Mouse (Mus musculus): ENCODE results near the gene Gm3238.
"Not testable (repeated sequence)": the region's sequence is repeated elsewhere in the genome, so short reads cannot be mapped to it uniquely, and the experiment has no call there.

Gene Gm3238

GRCm38 (mm10) chr10:77750686-77751085 is 20.4 kb downstream of the Gm3238 start:
- peak; percentile 9 for DNase-seq (ENCODE audit: low read depth, low spot score)

- not testable (repeated sequence) for DNase-seq (ENCODE audit: low read depth, low spot score)
These were observed 29.0 kb downstream of the Gm3238 start, which contains the start of gene Gm18596 for GRCm38 (mm10) chr10:77741924-77742688. TSS of gene Gm18596 (minus strand) at chr10:77742638.

GRCm38 (mm10) chr10:77738929-77739328 is 32.2 kb downstream of the Gm3238 start:
- no peak for DNase-seq (ENCODE audit: low read depth, low spot score)

GRCm38 (mm10) chr10:77735928-77736327 is 35.2 kb downstream of the Gm3238 start:
- DNase-seq (ENCODE audit: low read depth, low spot score): peak; percentile 65

GRCm38 (mm10) chr10:77729241-77729640 is 41.9 kb downstream of the Gm3238 start:
- DNase-seq (ENCODE audit: low read depth, low spot score): peak; percentile 69

GRCm38 (mm10) chr10:77728280-77728679 is 42.8 kb downstream of the Gm3238 start:
- DNase-seq (ENCODE audit: low read depth, low spot score): peak; percentile 15

- DNase-seq (ENCODE audit: low read depth, low spot score): no peak
These were observed 44.9 kb downstream of the Gm3238 start, which contains the start of gene Gm10100 for GRCm38 (mm10) chr10:77726186-77726585. TSS of gene Gm10100 (plus strand) at chr10:77726486.

GRCm38 (mm10) chr10:77724855-77725254 is 46.3 kb downstream of the Gm3238 start:
- DNase-seq (ENCODE audit: low read depth, low spot score): peak; percentile 66

Measured in ZHBTc4 (cell line).